Mouse (Mus musculus) embryonic facial prominence, embryonic 13.5 days (tissue): ENCODE measurements at regions not wholly inside any gene's neighbourhood (a gene's known extent, or its start where the extent isn't known, plus 50 kb on each side); places are given as distances from the start of the nearest gene placed in this dataset.

ENCODE experiments used
- ATAC-seq: fragments of 200-750 bp; cut with Nextera tagmentation; 2 replicates; pipeline ENCODE4 v1.8.0; 2017; ENCODE audit warnings: low read depth; ENCODE audit not compliant: insufficient number of reproducible peaks, insufficient read depth, low FRiP score, low TSS enrichment
- H3K27ac ChIP-seq: fragments of 300-500 bp; sonication (generic); 2 replicates; pipeline ENCODE4 v1.5.1; 2015; ENCODE audit warnings: moderate library complexity, mild to moderate bottlenecking, inconsistent platforms
- H3K27me3 ChIP-seq: fragments of 300-500 bp; sonication (generic); 2 replicates; pipeline ENCODE4 v1.6.1; 2015; ENCODE audit warnings: mild to moderate bottlenecking, inconsistent platforms
- H3K36me3 ChIP-seq: fragments of 300-500 bp; sonication (generic); 2 replicates; pipeline ENCODE4 v1.6.1; 2015; ENCODE audit warnings: mild to moderate bottlenecking, inconsistent platforms
- H3K4me1 ChIP-seq: fragments of 300-500 bp; sonication (generic); 2 replicates; pipeline ENCODE4 v1.6.1; 2015; ENCODE audit warnings: inconsistent platforms
- H3K4me2 ChIP-seq: fragments of 300-500 bp; sonication (generic); 2 replicates; pipeline ENCODE4 v1.6.1; 2015; ENCODE audit warnings: moderate library complexity, mild to moderate bottlenecking, inconsistent platforms
- H3K4me3 ChIP-seq: fragments of 300-500 bp; sonication (generic); 2 replicates; pipeline ENCODE4 v1.5.1; 2015; ENCODE audit warnings: mild to moderate bottlenecking, inconsistent platforms
- H3K9ac ChIP-seq: fragments of 300-500 bp; sonication (generic); 2 replicates; pipeline ENCODE4 v1.6.1; 2015; ENCODE audit warnings: mild to moderate bottlenecking, inconsistent platforms
- H3K9me3 ChIP-seq: fragments of 300-500 bp; sonication (generic); 2 replicates; pipeline ENCODE4 v1.6.1; 2016; ENCODE audit warnings: inconsistent platforms
- WGBS: fragments of 180-500 bp; shearing (Covaris S2); methylation state at CpG from one replicate; pipeline ENCODE4 v1.1.7; 2015; ENCODE audit warnings: mixed read lengths; 5-methylcytosine and 5-hydroxymethylcytosine counted together

DNA sequence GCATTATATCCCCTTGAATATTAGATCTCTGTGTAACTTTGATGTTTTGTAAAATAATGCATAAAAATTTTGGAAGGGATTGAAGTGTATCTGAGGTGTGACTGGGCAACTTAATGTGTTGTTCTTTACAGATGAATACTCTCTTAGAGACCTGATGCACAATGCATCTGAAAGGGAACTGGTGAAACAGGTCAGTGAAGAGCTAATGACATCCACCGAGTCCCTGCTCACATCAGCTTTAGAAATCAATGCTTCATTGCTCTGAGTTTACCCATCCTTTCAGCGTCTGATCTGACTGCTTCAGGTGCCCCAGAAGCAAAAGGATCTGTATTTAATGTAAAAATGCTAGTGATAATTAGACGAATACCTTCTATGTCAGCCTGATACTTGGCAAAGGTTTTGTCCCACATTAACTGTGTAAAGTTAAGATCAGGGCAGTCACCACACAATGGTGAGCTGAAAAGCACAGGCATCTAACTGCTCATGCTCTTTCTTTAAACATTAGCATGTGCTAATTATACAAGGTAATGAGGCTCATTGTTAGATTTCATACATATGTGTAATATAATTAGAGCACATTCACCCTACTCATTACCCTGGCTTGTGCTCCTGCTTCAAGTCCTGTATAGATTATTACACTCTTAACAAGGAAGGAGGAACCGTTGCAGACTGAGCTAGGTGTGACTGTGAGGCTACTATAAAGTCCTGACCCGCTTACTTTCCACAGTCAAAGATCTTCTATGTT is 204.6 kb upstream of the Tlr4 start:
- no peaks in the 10 kb centered on the region for H3K9me3 ChIP-seq
- H3K4me3 ChIP-seq: no peak overlapping the region
- H3K36me3 ChIP-seq: no peaks in the 10 kb centered on the region
- H3K4me2 ChIP-seq: no peak overlapping the region
- no peaks in the 10 kb centered on the region for H3K27me3 ChIP-seq
- no peak overlapping the region for H3K27ac ChIP-seq
- WGBS: 73% methylated on average over 5 of the region's 5 CpGs
- no peak overlapping the region for H3K9ac ChIP-seq
- ATAC-seq: no peak
- H3K4me1 ChIP-seq: no peaks in the 10 kb centered on the region

- H3K4me2 ChIP-seq: no peak overlapping the region
- H3K36me3 ChIP-seq: no peaks in the 10 kb centered on the region
- ATAC-seq: no peak
- no peak overlapping the region for H3K4me3 ChIP-seq
- H3K9me3 ChIP-seq: no peaks in the 10 kb centered on the region
- H3K27ac ChIP-seq: no peak overlapping the region
- 69% methylated on average over 2 of the region's 2 CpGs for WGBS
- no peak overlapping the region for H3K9ac ChIP-seq
- H3K27me3 ChIP-seq: no peaks in the 10 kb centered on the region
- H3K4me1 ChIP-seq: no peaks in the 10 kb centered on the region
These were observed 208.5 kb upstream of the Tlr4 start for GRCm38 (mm10) chr4:66618811-66619440.

DNA sequence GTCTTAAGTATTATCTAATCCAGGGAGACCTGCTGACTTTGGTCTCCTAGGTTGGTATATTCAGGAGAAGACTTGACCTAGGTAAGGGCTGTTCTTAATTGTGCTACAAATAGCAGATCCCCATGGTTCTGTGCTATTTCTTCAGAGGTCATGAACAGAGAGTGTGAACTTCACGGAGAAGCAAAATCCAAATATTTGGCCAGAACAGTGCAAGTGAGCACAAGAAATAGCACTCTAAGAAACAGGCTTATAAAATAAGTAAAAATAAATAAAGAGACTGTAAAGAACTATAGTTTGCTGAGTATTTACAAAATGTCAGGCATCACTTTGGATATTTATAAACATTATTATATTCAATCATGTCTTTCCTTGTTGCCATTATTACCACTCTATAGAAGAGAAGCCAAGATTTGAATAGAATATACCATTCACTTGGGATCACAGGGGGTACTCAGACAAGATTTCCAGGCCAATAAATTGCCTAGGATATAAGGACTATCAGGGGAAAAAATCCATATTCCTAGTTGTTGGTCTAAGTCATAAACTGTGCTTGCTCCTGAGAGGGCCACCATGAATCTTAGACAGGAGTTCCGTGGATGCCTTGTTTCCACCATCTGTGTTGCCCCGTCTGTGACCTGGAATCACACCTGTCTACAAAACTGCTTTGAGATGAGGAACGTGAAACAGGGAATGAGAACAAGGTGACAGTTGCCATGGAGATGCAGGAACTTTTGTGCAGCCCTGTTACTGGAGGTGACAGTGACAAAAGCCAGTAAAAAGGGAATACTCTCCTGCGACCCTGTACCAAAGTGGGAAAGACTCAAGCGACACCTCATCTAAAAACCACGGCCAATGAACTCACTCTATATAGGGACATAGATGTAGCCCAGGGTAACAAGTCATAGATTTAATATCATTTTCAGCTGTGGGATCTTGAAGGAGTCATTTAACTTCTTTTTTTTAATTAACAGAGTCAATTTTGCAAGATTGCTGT is 209.3 kb upstream of the Tlr4 start:
- Histone ChIP-seq H3K4me3 (no peak overlapping the region), H3K36me3 (no peaks in the 10 kb centered on the region), H3K4me1 (no peaks in the 10 kb centered on the region), H3K27me3 (no peaks in the 10 kb centered on the region), H3K9me3 (no peaks in the 10 kb centered on the region), H3K4me2 (no peak overlapping the region), H3K9ac (no peak overlapping the region), H3K27ac (no peak overlapping the region)
- WGBS: 81% methylated on average over 7 of the region's 7 CpGs
- ATAC-seq: no peak

GRCm38 (mm10) chr4:66617101-66617500 is 210.3 kb upstream of the Tlr4 start:
- ATAC-seq: no peak
- WGBS: 80% methylated on average over 4 of the region's 4 CpGs
- H3K4me2 ChIP-seq: no peak overlapping the region
- no peaks in the 10 kb centered on the region for H3K36me3 ChIP-seq
- H3K4me1 ChIP-seq: no peaks in the 10 kb centered on the region
- no peak overlapping the region for H3K9ac ChIP-seq
- H3K9me3 ChIP-seq: no peaks in the 10 kb centered on the region
- H3K4me3 ChIP-seq: no peak overlapping the region
- H3K27ac ChIP-seq: no peak overlapping the region
- no peaks in the 10 kb centered on the region for H3K27me3 ChIP-seq

GRCm38 (mm10) chr4:66604849-66605248 is 200.4 kb upstream of the Astn2 start:
- Histone ChIP-seq H3K4me1 (no peaks in the 10 kb centered on the region), H3K27me3 (no peaks in the 10 kb centered on the region), H3K4me3 (no peak overlapping the region), H3K36me3 (no peaks in the 10 kb centered on the region), H3K4me2 (no peak overlapping the region), H3K27ac (no peak overlapping the region), H3K9me3 (no peaks in the 10 kb centered on the region), H3K9ac (no peak overlapping the region)
- no peak for ATAC-seq

DNA sequence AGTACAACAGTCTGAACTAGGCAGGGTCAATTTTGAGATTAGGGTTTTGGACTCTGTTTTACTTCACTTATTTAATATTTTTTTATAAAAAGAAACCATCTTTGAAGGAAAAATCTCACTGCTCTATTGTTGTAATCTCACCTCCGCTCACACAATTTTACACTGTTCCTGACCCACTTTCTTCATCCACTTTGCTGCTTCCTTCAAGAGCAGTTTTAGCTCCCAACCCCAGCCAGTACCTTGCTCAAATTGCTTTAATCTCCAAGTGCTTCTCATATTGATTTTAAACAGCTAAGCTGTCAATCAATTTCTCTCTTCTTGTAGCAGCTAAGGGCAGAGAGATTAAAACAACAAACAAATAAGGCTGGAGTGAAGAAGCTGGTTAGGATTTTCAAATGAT is 194.3 kb upstream of the Astn2 start:
- no peak for ATAC-seq

DNA sequence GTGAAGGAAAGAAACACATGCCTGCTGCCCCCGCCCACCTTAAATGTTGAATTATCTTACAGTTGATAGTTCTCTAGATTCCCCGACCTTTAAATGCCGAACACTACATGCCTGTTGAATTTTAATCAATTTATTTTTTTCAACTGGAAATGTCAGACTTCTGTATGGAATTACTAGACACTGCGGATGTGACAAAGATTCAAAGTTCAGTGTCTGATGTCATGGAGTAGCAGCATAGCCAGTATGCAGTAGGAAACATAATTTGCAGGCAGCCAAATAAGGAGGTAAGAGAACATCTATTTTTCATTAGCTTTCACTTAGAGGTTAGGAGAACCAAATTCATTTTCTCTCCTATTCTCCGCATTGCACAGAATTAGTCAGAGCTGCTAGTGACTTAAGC is 182.2 kb upstream of the Astn2 start:
- Histone ChIP-seq H3K27ac (no peak overlapping the region), H3K36me3 (no peaks in the 10 kb centered on the region), H3K27me3 (no peaks in the 10 kb centered on the region), H3K4me3 (no peak overlapping the region), H3K4me2 (no peak overlapping the region), H3K9ac (no peak overlapping the region), H3K4me1 (peaks cover 4% of the 10 kb centered on the region; the same call in 1 of the 2 replicates), H3K9me3 (no peaks in the 10 kb centered on the region)
- 50% methylated on average over 5 of the region's 5 CpGs for WGBS
- no peak for ATAC-seq

More for the DNA sequence above, 194.3 kb upstream of the Astn2 start:
- no peak overlapping the region for H3K9ac ChIP-seq
- H3K4me2 ChIP-seq: no peak overlapping the region
- no peaks in the 10 kb centered on the region for H3K4me1 ChIP-seq
- no peaks in the 10 kb centered on the region for H3K36me3 ChIP-seq
- no peak overlapping the region for H3K4me3 ChIP-seq
- 88% methylated on average over 1 of the region's 1 CpGs for WGBS
- no peaks in the 10 kb centered on the region for H3K9me3 ChIP-seq
- H3K27me3 ChIP-seq: no peaks in the 10 kb centered on the region
- H3K27ac ChIP-seq: no peak overlapping the region

GRCm38 (mm10) chr4:66586166-66586565 is 181.8 kb upstream of the Astn2 start:
- no peak overlapping the region for H3K4me3 ChIP-seq
- WGBS: 18% methylated on average over 3 of the region's 3 CpGs
- ATAC-seq: no peak

DNA sequence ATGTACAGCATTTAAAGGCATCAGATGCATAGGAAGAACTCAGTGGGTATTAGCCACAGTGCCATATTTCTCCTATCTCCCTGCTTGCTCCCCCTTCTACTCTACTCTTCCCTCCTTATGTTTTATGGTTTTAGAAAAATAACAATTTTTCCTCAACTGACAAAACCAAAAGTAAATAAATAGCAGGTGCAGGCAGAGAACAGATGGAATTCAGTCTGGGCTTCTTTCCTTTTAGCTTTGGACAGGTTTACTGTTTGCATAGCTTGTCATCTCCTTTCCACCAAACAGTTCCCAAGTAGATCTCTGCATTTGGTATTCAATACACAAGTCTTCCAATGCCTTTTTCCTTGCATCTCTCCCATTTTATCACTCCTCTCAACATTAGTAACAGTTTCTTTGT is 152.5 kb upstream of the Astn2 start:
- Histone ChIP-seq H3K27me3 (no peaks in the 10 kb centered on the region), H3K9me3 (no peaks in the 10 kb centered on the region), H3K4me2 (no peak overlapping the region), H3K27ac (no peak overlapping the region), H3K36me3 (no peaks in the 10 kb centered on the region), H3K4me3 (no peak overlapping the region), H3K4me1 (no peaks in the 10 kb centered on the region), H3K9ac (no peak overlapping the region)
- ATAC-seq: no peak

More at GRCm38 (mm10) chr4:66586166-66586565, 181.8 kb upstream of the Astn2 start:
- no peaks in the 10 kb centered on the region for H3K36me3 ChIP-seq
- H3K27ac ChIP-seq: no peak overlapping the region
- no peak overlapping the region for H3K9ac ChIP-seq
- H3K4me2 ChIP-seq: no peak overlapping the region
- peaks cover 4% of the 10 kb centered on the region; the same call in 1 of the 2 replicates for H3K4me1 ChIP-seq
- no peaks in the 10 kb centered on the region for H3K9me3 ChIP-seq
- no peaks in the 10 kb centered on the region for H3K27me3 ChIP-seq

DNA sequence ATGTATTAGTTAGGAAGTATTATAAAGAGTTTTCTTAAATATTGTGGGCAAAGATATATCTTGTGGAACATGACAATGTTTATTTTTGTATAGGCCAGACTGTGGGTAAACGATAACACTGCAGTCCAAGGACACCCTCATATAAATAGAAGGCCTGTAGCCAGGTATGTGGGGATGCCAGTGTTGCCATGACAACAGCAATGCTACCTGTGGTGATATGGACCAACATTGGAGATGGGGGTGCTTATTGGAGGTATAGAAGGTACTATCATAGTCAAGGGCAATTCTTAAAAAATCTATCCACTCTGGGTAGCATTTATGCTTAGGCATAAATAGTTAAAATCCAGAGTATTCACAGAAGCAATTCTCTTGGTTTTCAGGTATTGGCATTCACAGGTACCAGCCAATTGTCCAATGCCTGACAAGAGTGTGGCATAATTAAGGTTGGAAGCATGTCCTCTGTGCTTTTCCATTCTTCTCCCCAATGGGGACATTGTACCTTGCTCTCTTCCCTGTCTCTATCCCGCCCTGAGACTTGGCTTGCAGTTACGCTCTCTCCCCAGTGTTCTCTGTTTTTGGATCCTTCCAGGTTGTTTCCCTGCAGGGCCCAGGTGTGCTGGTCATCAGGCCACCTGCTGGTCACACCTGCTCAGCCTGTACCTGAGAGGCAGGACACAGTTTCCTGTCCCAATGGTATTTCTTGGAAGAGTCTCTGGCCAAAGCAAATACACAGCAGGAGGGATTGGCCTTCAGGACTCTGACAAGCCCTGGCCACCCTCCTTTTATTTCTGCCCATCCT is 146.1 kb upstream of the Astn2 start:
- H3K27me3 ChIP-seq: no peaks in the 10 kb centered on the region
- ATAC-seq: no peak

GRCm38 (mm10) chr4:66542833-66543436 is 138.5 kb upstream of the Astn2 start:
- Histone ChIP-seq H3K9ac (no peak overlapping the region), H3K27me3 (no peaks in the 10 kb centered on the region), H3K27ac (no peak overlapping the region), H3K9me3 (no peaks in the 10 kb centered on the region), H3K4me3 (no peak overlapping the region), H3K36me3 (no peaks in the 10 kb centered on the region), H3K4me1 (no peaks in the 10 kb centered on the region), H3K4me2 (no peak overlapping the region)
- ATAC-seq: no peak
- WGBS: 64% methylated on average over 4 of the region's 4 CpGs

More for the DNA sequence above, 146.1 kb upstream of the Astn2 start:
- H3K9me3 ChIP-seq: no peaks in the 10 kb centered on the region
- H3K9ac ChIP-seq: no peak overlapping the region
- WGBS: 72% methylated on average over 3 of the region's 3 CpGs
- H3K27ac ChIP-seq: no peak overlapping the region
- H3K4me1 ChIP-seq: no peaks in the 10 kb centered on the region
- no peak overlapping the region for H3K4me3 ChIP-seq
- no peak overlapping the region for H3K4me2 ChIP-seq
- H3K36me3 ChIP-seq: no peaks in the 10 kb centered on the region
